Mouse (Mus musculus) testis, adult 2 months (tissue): ENCODE results near the gene Mest.

Source experiments
- CTCF ChIP-seq: fragments of 200-500 bp; IDR thresholded peaks from 2 replicates; pipeline ENCODE4 v1.5.1; 2012; ENCODE audit warnings: low read depth, mild to moderate bottlenecking, inconsistent platforms, low read length, moderate library complexity; ENCODE audit not compliant: control insufficient read depth, insufficient read depth, insufficient replicate concordance
- POLR2A ChIP-seq: fragments of 200-500 bp; IDR thresholded peaks from 2 replicates; pipeline ENCODE4 v1.6.1; 2012; ENCODE audit warnings: low read depth, mild to moderate bottlenecking, inconsistent platforms, low read length, moderate library complexity; ENCODE audit not compliant: control insufficient read depth

- TF ChIP-seq CTCF (no peak), POLR2A (no peak)
Observed at GRCm38 (mm10) chr6:30678482-30678881, 44.9 kb upstream of the Mest start.
